Comparison of ENCODE assay signal across 8 mouse cellular contexts in genomic region chr17:47694442-47694502, GRCm38 (mm10). TPM values are rescaled to one million over a fixed set of nuclear protein-coding genes. Genes with fewer than 3 reads are reported as not detected.
DNase-seq lines count a peak whose midpoint lies in the region; ATAC-seq and TF ChIP-seq lines count a peak whose summit lies in the region.

Gm21981 (minus strand) TSS chr17:47694455.

- peaks cover 57% of the 10 kb centered on the region for H3K27me3 ChIP-seq in heart, embryonic 10.5 days (ENCODE audit: insufficient read depth, poor library complexity, severe bottlenecking)
- no peaks in the 10 kb centered on the region for H3K27me3 ChIP-seq in C2C12 (ENCODE audit: control insufficient read depth, insufficient read depth, insufficient read length)
- H3K27me3 ChIP-seq in forebrain, embryonic 14.5 days (replicated peaks; ENCODE audit: control insufficient read depth, insufficient read depth, low read length), result 0 out of 2 replicates have a peak, but pooled peaks cover 5% of the 10 kb centered on the region
- peaks cover 73% of the 10 kb centered on the region for H3K27me3 ChIP-seq in liver, embryonic 15.5 days

- peak within 1 kb of the TSS; percentile 75 for H3ac ChIP-seq in C2C12 (ENCODE audit: control insufficient read depth, insufficient read length, low read depth)

- H3K4me3 ChIP-seq in heart, embryonic 10.5 days, result peak within 1 kb of the TSS; percentile 84
- peak within 1 kb of the TSS; percentile 40 for H3K4me3 ChIP-seq in C2C12 (ENCODE audit: insufficient read depth, poor library complexity, severe bottlenecking)
- H3K4me3 ChIP-seq in forebrain, embryonic 14.5 days (ENCODE audit: low read depth, low read length), result peak within 1 kb of the TSS; percentile 71
- peak within 1 kb of the TSS; percentile 67 for H3K4me3 ChIP-seq in liver, embryonic 15.5 days (replicated peaks)

- no peaks in the 10 kb centered on the region for H3K79me2 ChIP-seq in C2C12 (ENCODE audit: control insufficient read depth, insufficient read depth)

- H3K4me1 ChIP-seq in heart, embryonic 10.5 days, result peaks cover 29% of the 10 kb centered on the region
- peaks cover 9% of the 10 kb centered on the region for H3K4me1 ChIP-seq in forebrain, embryonic 14.5 days (ENCODE audit: control insufficient read depth, insufficient read depth, low read length)
- H3K4me1 ChIP-seq in liver, embryonic 15.5 days (replicated peaks), result peaks cover 32% of the 10 kb centered on the region

- WGBS in heart, embryonic 10.5 days, result 3% methylated on average over 3 of the region's 3 CpGs
- 0% methylated on average over 3 of the region's 3 CpGs for WGBS in forebrain, embryonic 14.5 days
- 2% methylated on average over 3 of the region's 3 CpGs for WGBS in liver, embryonic 15.5 days (ENCODE audit: insufficient replicate concordance)

- no peak for DNase-seq in heart, embryonic 10.5 days (ENCODE audit: low spot score)
- no peak for DNase-seq in heart, adult 11 months
- no peak for DNase-seq in forebrain, embryonic 14.5 days (ENCODE audit: low spot score)
- no peak for DNase-seq in right cerebral cortex, postnatal 25 days
- DNase-seq in spleen, postnatal 4 days (ENCODE audit: low spot score in 2 of 2), result no peak
- no peak for DNase-seq in left cerebral cortex, adult 11 months (ENCODE audit: low spot score)

- no peaks in the 10 kb centered on the region for H3K79me3 ChIP-seq in C2C12 (ENCODE audit: low read depth)

- H3K27ac ChIP-seq in heart, embryonic 10.5 days, result peak within 1 kb of the TSS; percentile 92
- H3K27ac ChIP-seq in forebrain, embryonic 14.5 days (ENCODE audit: low read depth, low read length), result no peak within 1 kb of the TSS
- 0 out of 2 replicates have a peak within 1 kb of the TSS, but pooled peaks have one; percentile 48 for H3K27ac ChIP-seq in liver, embryonic 15.5 days (replicated peaks)

- H3K4me2 ChIP-seq in forebrain, embryonic 14.5 days (ENCODE audit: low read length), result peak within 1 kb of the TSS; percentile 77
- peak within 1 kb of the TSS; percentile 95 for H3K4me2 ChIP-seq in liver, embryonic 15.5 days

- no peaks in the 10 kb centered on the region for H3K9me3 ChIP-seq in heart, embryonic 10.5 days
- H3K9me3 ChIP-seq in forebrain, embryonic 14.5 days (replicated peaks; ENCODE audit: control insufficient read depth, low read length), result no peaks in the 10 kb centered on the region
- H3K9me3 ChIP-seq in liver, embryonic 15.5 days (replicated peaks), result no peaks in the 10 kb centered on the region

- no peak for TF ChIP-seq CTCF in C2C12 (IDR thresholded peaks at IDR 0.05; ENCODE audit: control insufficient read depth, insufficient read depth, insufficient read length)

- ATAC-seq in forebrain, embryonic 14.5 days, result no peak
- ATAC-seq in liver, embryonic 15.5 days (ENCODE audit: insufficient read depth), result no peak

- H3K36me3 ChIP-seq in heart, embryonic 10.5 days, result no peaks in the 10 kb centered on the region
- H3K36me3 ChIP-seq in C2C12 (ENCODE audit: control insufficient read depth, insufficient read depth), result no peaks in the 10 kb centered on the region
- no peaks in the 10 kb centered on the region for H3K36me3 ChIP-seq in forebrain, embryonic 14.5 days (ENCODE audit: control insufficient read depth, insufficient read depth, low read length)
- H3K36me3 ChIP-seq in liver, embryonic 15.5 days (replicated peaks), result no peaks in the 10 kb centered on the region

- peak within 1 kb of the TSS; percentile 80 for H3K9ac ChIP-seq in forebrain, embryonic 14.5 days (ENCODE audit: low read length)
- H3K9ac ChIP-seq in liver, embryonic 15.5 days, result peak within 1 kb of the TSS; percentile 63

TF ChIP-seq in C2C12, 6 proteins besides CTCF, POLR2A, EP300 and RAD21:
- no peak for TF ChIP-seq FOSL1 (IDR thresholded peaks at IDR 0.05; ENCODE audit: insufficient read depth, low read length, poor library complexity, severe bottlenecking)
- TF ChIP-seq MYOD1 (IDR thresholded peaks at IDR 0.05; ENCODE audit: control insufficient read depth, insufficient read length, low read depth), result no peak
- TF ChIP-seq MYOG (IDR thresholded peaks at IDR 0.05; ENCODE audit: control insufficient read depth, extremely low read depth, insufficient read length), result no peak
- no peak for TF ChIP-seq USF1 (IDR thresholded peaks at IDR 0.05; ENCODE audit: low read depth)

RNA-seq across cellular contexts. Expression of gene Gm21981, which starts in this region (rescaled TPM):
- 0.14 and 0.16 TPM in 2 replicates for polyA plus RNA-seq in heart, embryonic 10.5 days (2016; fragmentation: Nextera tagmentation; extraction: Ambion mirVana)
- 1.3 TPM for polyA plus RNA-seq in C2C12 (2012; fragmentation: generic; extraction: Trizol)
- 4.7 and 4.8 TPM in 2 replicates for polyA plus RNA-seq in forebrain, embryonic 14.5 days (2014; fragmentation: Nextera tagmentation; extraction: Ambion mirVana)
- 0.07 TPM in 1 of 2 replicates, not detected in the other for polyA plus RNA-seq in liver, embryonic 15.5 days (2015; fragmentation: Nextera tagmentation; extraction: Ambion mirVana)
